Mouse (Mus musculus) C3H10T1/2 (cell line): ENCODE results near the gene Sh3glb1. TPM values are rescaled to one million over a fixed set of nuclear protein-coding genes. Genes with fewer than 3 reads are reported as not detected.

Experiments used
- polyA plus RNA-seq, 2 experiments: library from polyadenylated mRNA; unstranded; fragments of >200 nt; fragmentation: generic; extraction: Trizol; gene quantifications; one replicate each; pipeline ENCODE4 v1.2.1; 2012; ENCODE audit warnings: missing spikeins in 2 of 2

Sh3glb1 gene
- polyA plus RNA-seq = 10 to 100 TPM; 17.5 to 32.9 TPM

GRCm38 (mm10) chr3:144719901-144720747, at the start of gene Sh3glb1:
TSS of gene Sh3glb1 (minus strand) at chr3:144720335.

DNA sequence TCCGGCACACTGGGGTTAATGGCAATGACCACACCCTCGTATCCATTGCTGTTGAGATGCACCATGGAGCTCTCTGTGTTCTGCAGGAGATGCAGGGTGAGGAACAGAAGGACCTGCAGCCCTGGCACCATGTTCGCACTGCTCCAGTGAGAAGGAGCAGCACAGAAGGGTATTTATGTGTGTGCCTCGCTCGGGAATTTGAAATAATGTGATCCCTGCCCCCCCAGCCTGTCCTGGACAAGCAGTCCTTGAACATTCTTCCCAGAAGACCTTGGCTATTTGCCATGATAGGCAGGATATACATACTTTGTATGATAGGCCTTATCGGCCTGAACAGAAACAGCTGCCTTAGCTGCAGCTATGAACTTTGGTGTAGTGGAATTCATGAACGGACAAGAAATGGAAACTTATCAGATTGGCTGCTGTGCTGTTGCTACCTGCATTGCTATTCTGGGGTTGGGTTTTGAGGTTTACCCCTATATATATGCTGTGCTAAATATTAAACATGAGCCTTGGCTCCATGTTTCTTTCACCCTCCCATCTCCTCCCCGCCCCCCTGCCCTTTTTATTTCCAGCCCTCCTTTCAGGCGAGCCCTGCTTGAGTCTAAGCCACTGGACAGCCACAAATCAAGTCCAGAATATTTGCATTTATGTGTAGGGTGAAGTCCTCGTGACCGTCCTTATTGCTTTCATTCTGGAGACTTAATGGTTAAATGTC, 40.6 kb upstream of the Sh3glb1 start, which contains the start of gene Clca3a1:
Gene Clca3a1 (minus strand): TSS at position 386 of the 718 bp plus-strand sequence.

Other genes starting within 250 kb of the Sh3glb1 start
- gene Hs2st1, start 150.2 kb downstream of the Sh3glb1 start, polyA plus RNA-seq = 10 to 100 TPM in 1 of 2 experiments, 1 to 10 TPM in 1; 1.8 to 10.1 TPM
- 100 to 1,000 TPM in 1 of 2 experiments, 10 to 100 TPM in 1; 30.3 to 189 TPM for gene Selenof, start 150.0 kb downstream of the Sh3glb1 start, polyA plus RNA-seq
- gene Clca3a1, start 40.6 kb upstream of the Sh3glb1 start, polyA plus RNA-seq = under 1 TPM in 1 of 2 experiments, not detected in 1; 0.17 TPM
- gene Clca3a2, start 99.2 kb upstream of the Sh3glb1 start, polyA plus RNA-seq = under 1 TPM in 1 of 2 experiments, not detected in 1; 0.61 TPM
- under 1 TPM in 1 of 2 experiments, not detected in 1; 0.01 TPM for gene Clca3b, start 129.0 kb upstream of the Sh3glb1 start, polyA plus RNA-seq
- not detected for gene Clca4b, start 212.2 kb upstream of the Sh3glb1 start, polyA plus RNA-seq